Mouse (Mus musculus) right cerebral cortex, adult 18-20 months (tissue): ENCODE measurements at regions not wholly inside any gene's neighbourhood (a gene's known extent, or its start where the extent isn't known, plus 50 kb on each side); places are given as distances from the start of the nearest gene placed in this dataset.
A peak's percentile ranks its signal among the peaks of the same experiment; 100 is the strongest.

ENCODE experiments used
- DNase-seq: peaks from one replicate; pipeline ENCODE4 v3.0.0; 2022; ENCODE audit warnings: mixed read lengths

- peak; percentile 61 for DNase-seq
These were observed 62.0 kb upstream of the Egflam start for GRCm38 (mm10) chr15:7459992-7460820.

- no peak for DNase-seq
These were observed 64.4 kb upstream of the Egflam start for GRCm38 (mm10) chr15:7462549-7462948.

GRCm38 (mm10) chr15:7463444-7464350 lies 65.5 kb upstream of the Egflam start:
- DNase-seq: no peak

GRCm38 (mm10) chr15:7480211-7480610 lies 82.0 kb upstream of the Egflam start:
- DNase-seq: no peak

- DNase-seq: no peak
These were observed 82.6 kb upstream of the Egflam start for GRCm38 (mm10) chr15:7480792-7481210.

- no peak for DNase-seq
These were observed 85.5 kb upstream of the Egflam start for GRCm38 (mm10) chr15:7483686-7484085.

GRCm38 (mm10) chr15:7491091-7491490 lies 92.9 kb upstream of the Egflam start:
- no peak for DNase-seq

- no peak for DNase-seq
These were observed 95.0 kb upstream of the Egflam start for GRCm38 (mm10) chr15:7493126-7493669.

GRCm38 (mm10) chr15:7497852-7498251 lies 99.7 kb upstream of the Egflam start:
- DNase-seq: no peak

- DNase-seq: no peak
These were observed 110.3 kb upstream of the Egflam start for GRCm38 (mm10) chr15:7508535-7508934.

- DNase-seq: no peak
These were observed 116.6 kb upstream of the Egflam start for GRCm38 (mm10) chr15:7514743-7515273.

GRCm38 (mm10) chr15:7521611-7522010 lies 123.4 kb upstream of the Egflam start:
- no peak for DNase-seq

GRCm38 (mm10) chr15:7522902-7523786 lies 124.9 kb upstream of the Egflam start:
- DNase-seq: no peak

- DNase-seq: no peak
These were observed 132.9 kb upstream of the Egflam start for GRCm38 (mm10) chr15:7530959-7531588.

GRCm38 (mm10) chr15:7537858-7538257 lies 139.7 kb upstream of the Egflam start:
- no peak for DNase-seq

GRCm38 (mm10) chr15:7553190-7553895 lies 155.1 kb upstream of the Egflam start:
- no peak for DNase-seq

- DNase-seq: no peak
These were observed 156.2 kb upstream of the Egflam start for GRCm38 (mm10) chr15:7554433-7554832.

GRCm38 (mm10) chr15:7563279-7563678 lies 165.1 kb upstream of the Egflam start:
- no peak for DNase-seq

- DNase-seq: peak; percentile 1
These were observed 165.5 kb upstream of the Egflam start for GRCm38 (mm10) chr15:7563726-7564125.

GRCm38 (mm10) chr15:7572221-7572620 lies 174.0 kb upstream of the Egflam start:
- no peak for DNase-seq

GRCm38 (mm10) chr15:7574264-7574663 lies 176.1 kb upstream of the Egflam start:
- no peak for DNase-seq
